Mouse (Mus musculus): ENCODE measurements around the gene Abcc4. TPM values are rescaled to one million over a fixed set of nuclear protein-coding genes. Genes with fewer than 3 reads are reported as not detected.

Abcc4 gene
- polyA plus RNA-seq, 1 experiment from 2014 or later = 4.7 TPM

DNA sequence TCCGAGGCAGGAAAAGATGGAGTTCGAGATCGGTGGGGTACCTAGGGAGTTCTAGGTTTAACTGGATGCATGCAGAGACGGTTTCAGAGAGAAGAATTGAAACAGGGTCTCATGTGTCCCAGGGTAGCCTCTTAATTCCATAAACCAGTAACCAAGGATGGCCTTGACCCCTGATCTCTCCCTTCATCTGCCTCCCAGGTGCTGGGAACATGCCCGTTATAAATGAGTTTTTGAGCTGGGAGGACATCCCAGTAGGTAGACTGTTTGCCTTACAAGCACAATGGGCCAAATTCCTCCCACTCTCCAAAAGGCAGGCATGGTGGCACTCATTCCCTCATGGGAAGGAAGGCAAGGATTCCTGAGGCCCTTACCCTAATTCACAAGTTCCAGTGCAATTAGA lies 2.1 kb upstream of the Abcc4 start:
- ATAC-seq (ENCODE audit: low read depth) = no peak
- Histone ChIP-seq H3K27me3 (peaks cover 51% of the 10 kb centered on the region), H3K9me3 (no peaks in the 10 kb centered on the region), H3K27ac (replicated peaks) (no peak overlapping the region), H3K4me3 (no peak overlapping the region), H3K4me1 (replicated peaks) (peaks cover 31% of the 10 kb centered on the region), H3K4me2 (no peak overlapping the region), H3K9ac (no peak overlapping the region), H3K36me3 (no peaks in the 10 kb centered on the region)
- WGBS = 89% methylated on average over 5 of the region's 5 CpGs

GRCm38 (mm10) chr14:118706962-118707361 lies 943 bp upstream of the Abcc4 start:
- Histone ChIP-seq H3K9ac (no peak overlapping the region), H3K36me3 (no peaks in the 10 kb centered on the region), H3K9me3 (no peaks in the 10 kb centered on the region), H3K4me2 (peak overlapping the region; percentile 92), H3K4me3 (peak overlapping the region; percentile 72), H3K4me1 (replicated peaks) (peaks cover 27% of the 10 kb centered on the region), H3K27ac (replicated peaks) (no peak overlapping the region), H3K27me3 (peaks cover 50% of the 10 kb centered on the region)
- WGBS = 78% methylated on average over 11 of the region's 11 CpGs
- no peak for ATAC-seq (ENCODE audit: low read depth)

- WGBS = 3% methylated on average over 10 of the region's 10 CpGs
- H3K4me2 ChIP-seq = peak overlapping the region; percentile 92
- H3K36me3 ChIP-seq = no peaks in the 10 kb centered on the region
- 0 out of 2 replicates have a peak overlapping the region, but pooled peaks have one; percentile 33 for H3K27ac ChIP-seq (replicated peaks)
- H3K4me1 ChIP-seq (replicated peaks) = peaks cover 27% of the 10 kb centered on the region
- no peak for ATAC-seq (ENCODE audit: low read depth)
- peaks cover 42% of the 10 kb centered on the region for H3K27me3 ChIP-seq
- peak overlapping the region; percentile 76 for H3K9ac ChIP-seq
- H3K4me3 ChIP-seq = peak overlapping the region; percentile 72
- no peaks in the 10 kb centered on the region for H3K9me3 ChIP-seq
Observed at GRCm38 (mm10) chr14:118705465-118705807, 583 bp downstream of the Abcc4 start.

GRCm38 (mm10) chr14:118703363-118703762 lies 2.7 kb downstream of the Abcc4 start:
- 86% methylated on average over 9 of the region's 9 CpGs for WGBS
- no peak for ATAC-seq (ENCODE audit: low read depth)
- no peaks in the 10 kb centered on the region for H3K36me3 ChIP-seq

GRCm38 (mm10) chr14:118701991-118702608 lies 3.9 kb downstream of the Abcc4 start:
- WGBS = 52% methylated on average over 7 of the region's 7 CpGs
- Histone ChIP-seq H3K4me2 (no peak overlapping the region), H3K4me1 (replicated peaks) (peaks cover 17% of the 10 kb centered on the region), H3K27ac (replicated peaks) (no peak overlapping the region), H3K4me3 (no peak overlapping the region), H3K36me3 (no peaks in the 10 kb centered on the region), H3K9me3 (no peaks in the 10 kb centered on the region), H3K9ac (no peak overlapping the region), H3K27me3 (peaks cover 33% of the 10 kb centered on the region)
- ATAC-seq (ENCODE audit: low read depth) = no peak

More at GRCm38 (mm10) chr14:118703363-118703762, 2.7 kb downstream of the Abcc4 start:
- H3K4me2 ChIP-seq = no peak overlapping the region
- no peaks in the 10 kb centered on the region for H3K9me3 ChIP-seq
- H3K4me1 ChIP-seq (replicated peaks) = peaks cover 17% of the 10 kb centered on the region
- no peak overlapping the region for H3K27ac ChIP-seq (replicated peaks)
- peaks cover 42% of the 10 kb centered on the region for H3K27me3 ChIP-seq
- H3K9ac ChIP-seq = no peak overlapping the region
- H3K4me3 ChIP-seq = no peak overlapping the region

DNA sequence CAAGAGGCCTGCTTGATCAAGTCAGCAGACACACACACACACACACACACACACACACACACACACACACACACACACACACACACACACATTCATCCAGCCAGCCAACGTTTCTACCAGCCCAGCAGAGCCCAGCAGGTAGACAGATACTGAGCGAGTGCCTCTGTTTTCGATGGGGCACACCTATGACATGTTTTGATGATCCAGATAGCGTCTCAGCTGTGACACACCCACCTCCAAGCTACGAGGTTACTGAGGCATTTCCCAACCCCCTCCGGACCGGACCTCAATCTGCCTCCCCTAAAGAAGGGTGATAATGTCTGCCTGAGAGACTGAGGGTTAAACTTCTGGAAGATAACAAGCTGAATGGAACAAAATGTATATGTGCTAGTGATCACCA lies 5.4 kb downstream of the Abcc4 start:
- Histone ChIP-seq H3K4me1 (replicated peaks) (peaks cover 7% of the 10 kb centered on the region), H3K27ac (replicated peaks) (no peak overlapping the region), H3K27me3 (peaks cover 24% of the 10 kb centered on the region), H3K4me3 (no peak overlapping the region), H3K36me3 (no peaks in the 10 kb centered on the region), H3K9ac (no peak overlapping the region), H3K4me2 (no peak overlapping the region), H3K9me3 (no peaks in the 10 kb centered on the region)
- no peak for ATAC-seq (ENCODE audit: low read depth)
- 81% methylated on average over 7 of the region's 7 CpGs for WGBS

DNA sequence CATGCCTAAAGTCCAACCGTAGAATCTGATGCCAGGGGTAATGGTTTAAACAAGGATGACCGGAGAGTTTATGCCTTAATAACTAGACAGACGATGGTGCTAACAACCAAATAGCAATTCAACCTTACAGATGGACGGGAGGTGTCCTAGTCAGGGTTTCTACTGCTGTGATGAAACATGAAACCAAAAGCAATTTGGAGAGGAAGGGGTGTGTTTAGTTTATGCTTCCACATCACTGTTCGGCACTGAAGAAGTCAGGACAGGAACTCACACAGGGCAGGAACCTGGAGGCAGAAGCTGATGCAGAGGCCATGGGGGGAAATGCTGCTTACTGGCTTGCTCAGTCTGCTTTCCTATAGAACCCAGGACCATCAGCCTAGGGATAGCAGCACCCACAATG lies 6.1 kb downstream of the Abcc4 start:
- peaks cover 1% of the 10 kb centered on the region; the same call in 1 of the 2 replicates for H3K4me1 ChIP-seq (replicated peaks)
- peaks cover 18% of the 10 kb centered on the region for H3K27me3 ChIP-seq
- H3K4me2 ChIP-seq = no peak overlapping the region
- WGBS = 40% methylated on average over 5 of the region's 5 CpGs
- ATAC-seq (ENCODE audit: low read depth) = no peak
- H3K36me3 ChIP-seq = no peaks in the 10 kb centered on the region
- H3K9me3 ChIP-seq = no peaks in the 10 kb centered on the region
- no peak overlapping the region for H3K9ac ChIP-seq
- no peak overlapping the region for H3K27ac ChIP-seq (replicated peaks)
- no peak overlapping the region for H3K4me3 ChIP-seq

- ATAC-seq (ENCODE audit: low read depth) = no peak
- 68% methylated on average over 10 of the region's 10 CpGs for WGBS
- H3K36me3 ChIP-seq = no peaks in the 10 kb centered on the region
- H3K9ac ChIP-seq = no peak overlapping the region
- H3K27ac ChIP-seq (replicated peaks) = no peak overlapping the region
- no peak overlapping the region for H3K4me2 ChIP-seq
- no peaks in the 10 kb centered on the region for H3K9me3 ChIP-seq
- no peaks in the 10 kb centered on the region for H3K4me1 ChIP-seq (replicated peaks)
- H3K27me3 ChIP-seq = peaks cover 13% of the 10 kb centered on the region
- H3K4me3 ChIP-seq = no peak overlapping the region
Observed at GRCm38 (mm10) chr14:118699508-118699907, 6.5 kb downstream of the Abcc4 start.

DNA sequence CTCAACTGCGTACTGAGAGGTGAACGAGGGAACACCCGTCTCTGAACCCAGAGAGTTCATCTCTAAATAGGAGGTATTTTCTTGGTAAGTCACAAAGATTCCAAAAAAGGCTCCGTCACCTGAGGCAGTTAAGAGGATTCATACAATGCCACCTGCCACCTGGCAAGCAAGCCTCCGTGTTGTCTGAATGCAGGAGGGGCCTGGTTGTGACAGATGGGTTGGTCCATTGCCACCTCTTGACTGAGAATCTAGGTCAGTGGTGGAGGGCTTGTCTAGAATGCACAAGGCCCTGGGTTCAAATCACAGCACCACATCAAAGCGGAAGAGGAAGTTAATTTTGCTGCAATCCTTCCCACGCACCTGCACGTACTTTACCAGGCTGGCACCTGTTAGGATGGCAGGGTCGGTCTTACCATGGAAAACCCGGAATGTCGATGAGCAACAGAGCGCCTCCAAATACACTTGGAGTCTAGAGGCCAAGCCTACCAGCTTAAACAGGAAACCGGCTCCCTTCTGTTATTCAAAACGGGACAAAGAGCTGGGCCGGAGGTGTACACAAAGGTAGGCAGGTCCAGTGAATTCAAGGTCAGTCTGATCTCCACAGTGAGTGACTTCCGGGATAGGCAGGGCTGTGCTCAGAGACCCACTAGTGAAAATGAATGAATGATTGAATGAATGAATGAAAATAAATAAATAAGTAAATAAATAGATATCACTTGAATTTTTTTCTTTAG lies 9.3 kb downstream of the Abcc4 start:
- Histone ChIP-seq H3K4me2 (no peak overlapping the region), H3K27me3 (no peaks in the 10 kb centered on the region), H3K9me3 (no peaks in the 10 kb centered on the region), H3K36me3 (no peaks in the 10 kb centered on the region), H3K9ac (no peak overlapping the region), H3K27ac (replicated peaks) (no peak overlapping the region), H3K4me3 (no peak overlapping the region), H3K4me1 (replicated peaks) (peaks cover 6% of the 10 kb centered on the region; the same call in 1 of the 2 replicates)
- WGBS = 96% methylated on average over 16 of the region's 16 CpGs
- no peak for ATAC-seq (ENCODE audit: low read depth)

GRCm38 (mm10) chr14:118695866-118696265 lies 10.2 kb downstream of the Abcc4 start:
- Histone ChIP-seq H3K9ac (no peak overlapping the region), H3K4me1 (replicated peaks) (peaks cover 9% of the 10 kb centered on the region; the same call in 1 of the 2 replicates), H3K4me3 (no peak overlapping the region), H3K4me2 (no peak overlapping the region), H3K36me3 (no peaks in the 10 kb centered on the region), H3K9me3 (no peaks in the 10 kb centered on the region), H3K27ac (replicated peaks) (no peak overlapping the region), H3K27me3 (no peaks in the 10 kb centered on the region)
- WGBS = 92% methylated on average over 11 of the region's 11 CpGs
- ATAC-seq (ENCODE audit: low read depth) = no peak

DNA sequence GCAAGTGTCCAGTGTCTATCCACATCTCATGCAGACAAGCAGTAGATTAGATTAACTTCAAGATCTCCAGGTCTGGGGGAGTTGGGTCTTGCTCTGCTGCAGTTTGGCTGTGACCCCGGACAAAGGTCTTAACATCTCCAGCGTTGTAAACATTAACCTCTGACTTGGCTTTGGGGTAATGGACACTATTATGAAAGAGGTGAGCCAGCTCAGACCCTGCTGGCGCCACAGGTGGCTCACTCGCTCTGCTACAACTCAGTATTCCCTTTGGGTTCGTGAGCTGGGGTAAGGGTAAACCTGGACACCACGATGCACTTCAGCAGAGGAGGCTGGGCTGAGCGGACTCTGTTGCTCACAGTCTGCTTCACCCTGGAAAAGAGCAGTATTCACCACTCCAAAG lies 11.7 kb downstream of the Abcc4 start:
- no peaks in the 10 kb centered on the region for H3K36me3 ChIP-seq
- no peak overlapping the region for H3K4me2 ChIP-seq
- no peak overlapping the region for H3K4me3 ChIP-seq
- WGBS = 84% methylated on average over 7 of the region's 7 CpGs
- H3K27ac ChIP-seq (replicated peaks) = no peak overlapping the region
- peaks cover 16% of the 10 kb centered on the region; the same call in 1 of the 2 replicates for H3K4me1 ChIP-seq (replicated peaks)
- no peak overlapping the region for H3K9ac ChIP-seq
- H3K9me3 ChIP-seq = no peaks in the 10 kb centered on the region
- no peak for ATAC-seq (ENCODE audit: low read depth)
- no peaks in the 10 kb centered on the region for H3K27me3 ChIP-seq

DNA sequence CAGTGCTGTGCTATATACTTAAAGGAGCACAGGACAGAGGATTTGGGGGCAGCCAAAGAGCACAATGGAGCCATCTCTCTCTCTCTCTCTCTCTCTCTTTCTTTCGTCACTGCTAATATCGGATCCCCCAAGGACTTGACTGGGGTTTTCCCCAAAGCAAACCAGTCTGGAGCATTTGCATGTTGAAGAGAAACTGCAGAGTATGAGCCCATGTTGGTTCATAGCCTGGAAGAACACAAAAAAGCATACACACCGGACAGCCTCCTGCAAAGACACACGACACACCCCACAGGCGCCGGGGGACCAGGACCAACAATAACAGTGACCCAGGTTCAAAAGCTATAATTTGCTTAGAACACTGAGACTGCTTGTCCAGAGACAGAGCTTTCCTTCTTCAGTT lies 14.1 kb downstream of the Abcc4 start:
- no peak overlapping the region for H3K9ac ChIP-seq
- no peak overlapping the region for H3K4me2 ChIP-seq
- 79% methylated on average over 6 of the region's 6 CpGs for WGBS
- H3K4me3 ChIP-seq = no peak overlapping the region
- H3K4me1 ChIP-seq (replicated peaks) = peaks cover 27% of the 10 kb centered on the region
- no peak overlapping the region for H3K27ac ChIP-seq (replicated peaks)
- no peaks in the 10 kb centered on the region for H3K9me3 ChIP-seq
- ATAC-seq (ENCODE audit: low read depth) = no peak
- no peaks in the 10 kb centered on the region for H3K36me3 ChIP-seq
- H3K27me3 ChIP-seq = no peaks in the 10 kb centered on the region
